In the genomic region with DNA sequence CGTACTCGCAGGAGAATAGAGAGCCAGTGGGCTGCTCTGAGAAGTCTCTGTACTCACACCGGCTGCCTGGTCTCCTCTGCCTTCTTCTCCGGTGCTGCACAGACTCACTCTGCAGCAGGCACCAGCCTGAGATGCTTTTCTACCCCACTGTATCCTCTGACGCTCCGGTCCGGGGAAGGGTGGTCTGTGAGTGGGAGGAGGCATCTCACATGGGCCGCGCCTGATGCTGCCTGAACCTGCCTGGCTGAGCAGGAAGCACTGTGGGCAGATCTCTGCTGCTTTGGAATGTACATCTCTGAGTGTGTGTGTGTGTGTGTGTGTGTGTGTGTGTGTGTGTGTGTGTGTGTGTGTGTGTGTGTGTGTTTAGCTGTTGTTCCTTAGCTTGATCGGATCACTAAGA, we compare ENCODE assay signal across 12 mouse cellular contexts. TPM values are rescaled to one million over a fixed set of nuclear protein-coding genes. Genes with fewer than 3 reads are reported as not detected.
A peak's percentile ranks its signal among the peaks of the same experiment; 100 is the strongest.
DNase-seq lines count a peak whose midpoint lies in the region; ATAC-seq and TF ChIP-seq lines count a peak whose summit lies in the region.
"Had no signal": no experiment of that assay in that cellular context is flagged by ENCODE, and none has a peak within 500 bp of the region (broad histone marks: within the 10 kb centered on the region; RNA-seq: fewer than 3 reads in every experiment).

Gene Upk1b, minus strand, starts transcription at position 238 of the 400 bp plus-strand sequence.

- no peak within 1 kb of the TSS for H3K4me3 ChIP-seq in layer of hippocampus, adult 2 months
- no peak within 1 kb of the TSS for H3K4me3 ChIP-seq in intestine, postnatal 0 days (ENCODE audit: low read depth, low read length)
- no peak within 1 kb of the TSS for H3K4me3 ChIP-seq in stomach, postnatal 0 days (ENCODE audit: low read depth, low read length)
- H3K4me3 ChIP-seq in hindbrain, embryonic 14.5 days (replicated peaks; ENCODE audit: low read length), result no peak within 1 kb of the TSS
- H3K4me3 ChIP-seq: hindbrain, embryonic 15.5 days had no signal

- no peaks in the 10 kb centered on the region for H3K4me1 ChIP-seq in intestine, postnatal 0 days (replicated peaks; ENCODE audit: control insufficient read depth, insufficient read depth, low read length)
- no peaks in the 10 kb centered on the region for H3K4me1 ChIP-seq in stomach, postnatal 0 days (replicated peaks; ENCODE audit: control insufficient read depth, insufficient read depth)
- no peaks in the 10 kb centered on the region for H3K4me1 ChIP-seq in hindbrain, embryonic 14.5 days (replicated peaks; ENCODE audit: control insufficient read depth, insufficient read depth, low read length)
- H3K4me1 ChIP-seq: hindbrain, embryonic 15.5 days had no signal

- H3K9ac ChIP-seq in intestine, postnatal 0 days (ENCODE audit: low read depth, low read length), result no peak within 1 kb of the TSS
- H3K9ac ChIP-seq in stomach, postnatal 0 days (ENCODE audit: low read length), result no peak within 1 kb of the TSS
- H3K9ac ChIP-seq in hindbrain, embryonic 14.5 days, result no peak within 1 kb of the TSS
- H3K9ac ChIP-seq: hindbrain, embryonic 15.5 days; liver, embryonic 14.5 days had no signal

- TF ChIP-seq CTCF in layer of hippocampus, adult 2 months (conservative IDR thresholded peaks at IDR 0.05), result no peak
- TF ChIP-seq CTCF in intestine, postnatal 0 days (IDR thresholded peaks at IDR 0.05; ENCODE audit: low read depth), result no peak
- no peak for TF ChIP-seq CTCF in stomach, postnatal 0 days (IDR thresholded peaks at IDR 0.05; ENCODE audit: low read depth)

- intact Hi-C loops in left cerebral cortex, postnatal 36 days (cut with DNase I), result no loop called here

- peak; percentile 13 for DNase-seq in layer of hippocampus, adult 9-11 months
- DNase-seq in layer of hippocampus, adult 2 months (ENCODE audit: low spot score in 2 of 2), result no peak
- peak; percentile 56 for DNase-seq in embryo, embryonic 11 days
- peak; percentile 50 for DNase-seq in stomach, postnatal 0 days (ENCODE audit: low spot score)
- no peak for DNase-seq in hindbrain, embryonic 14.5 days (ENCODE audit: low spot score)
- no peak for DNase-seq in ovary, postnatal 14 days (ENCODE audit: low spot score)
- DNase-seq in left cerebral cortex, postnatal 36 days (ENCODE audit: low spot score in 2 of 2), result no peak

- ATAC-seq in intestine, postnatal 0 days, result no peak
- peak; percentile 83 for ATAC-seq in stomach, postnatal 0 days (ENCODE audit: low FRiP score, low TSS enrichment)
- no peak for ATAC-seq in hindbrain, embryonic 14.5 days (ENCODE audit: low FRiP score)
- ATAC-seq: Patski had no signal

- no peaks in the 10 kb centered on the region for H3K36me3 ChIP-seq in intestine, postnatal 0 days (ENCODE audit: control insufficient read depth, insufficient read depth)
- H3K36me3 ChIP-seq in stomach, postnatal 0 days (ENCODE audit: control insufficient read depth, insufficient read depth, low read length), result no peaks in the 10 kb centered on the region
- no peaks in the 10 kb centered on the region for H3K36me3 ChIP-seq in hindbrain, embryonic 14.5 days (replicated peaks; ENCODE audit: control insufficient read depth, insufficient read depth)
- H3K36me3 ChIP-seq: hindbrain, embryonic 15.5 days had no signal

- no peaks in the 10 kb centered on the region for H3K27me3 ChIP-seq in intestine, postnatal 0 days (replicated peaks; ENCODE audit: control insufficient read depth, insufficient read depth, low read length)
- H3K27me3 ChIP-seq in stomach, postnatal 0 days (ENCODE audit: control insufficient read depth, insufficient read depth, low read length), result no peaks in the 10 kb centered on the region
- H3K27me3 ChIP-seq in hindbrain, embryonic 14.5 days (ENCODE audit: control insufficient read depth, insufficient read depth, low read length), result no peaks in the 10 kb centered on the region
- H3K27me3 ChIP-seq: hindbrain, embryonic 15.5 days had no signal

- no peak within 1 kb of the TSS for H3K27ac ChIP-seq in layer of hippocampus, adult 2 months
- H3K27ac ChIP-seq in intestine, postnatal 0 days (ENCODE audit: low read depth, low read length), result no peak within 1 kb of the TSS
- H3K27ac ChIP-seq in stomach, postnatal 0 days (replicated peaks), result no peak within 1 kb of the TSS
- H3K27ac ChIP-seq in hindbrain, embryonic 14.5 days, result no peak within 1 kb of the TSS
- H3K27ac ChIP-seq: hindbrain, embryonic 15.5 days; liver, embryonic 14.5 days had no signal

- no peak within 1 kb of the TSS for H3K4me2 ChIP-seq in intestine, postnatal 0 days (replicated peaks; ENCODE audit: low read depth)
- H3K4me2 ChIP-seq in stomach, postnatal 0 days (replicated peaks; ENCODE audit: low read depth), result no peak within 1 kb of the TSS
- H3K4me2 ChIP-seq in hindbrain, embryonic 14.5 days (replicated peaks), result no peak within 1 kb of the TSS
- H3K4me2 ChIP-seq: hindbrain, embryonic 15.5 days had no signal

- H3K9me3 ChIP-seq in intestine, postnatal 0 days (ENCODE audit: control insufficient read depth), result no peaks in the 10 kb centered on the region
- no peaks in the 10 kb centered on the region for H3K9me3 ChIP-seq in stomach, postnatal 0 days (ENCODE audit: control insufficient read depth, low read length)
- no peaks in the 10 kb centered on the region for H3K9me3 ChIP-seq in hindbrain, embryonic 14.5 days (ENCODE audit: control insufficient read depth, low read length)
- H3K9me3 ChIP-seq: hindbrain, embryonic 15.5 days had no signal

- WGBS in intestine, postnatal 0 days, result 25% methylated on average over 10 of the region's 10 CpGs
- 23% methylated on average over 10 of the region's 10 CpGs for WGBS in stomach, postnatal 0 days
- 60% methylated on average over 10 of the region's 10 CpGs for WGBS in hindbrain, embryonic 14.5 days

- no peak for TF ChIP-seq EP300 in stomach, postnatal 0 days (optimal IDR thresholded peaks at IDR 0.05)

RNA-seq across cellular contexts. Expression of gene Upk1b, which starts in this region (rescaled TPM):
- total RNA-seq in layer of hippocampus, adult 2 months (2021), result 1 to 10 TPM; 1.6 to 1.7 TPM
- 12.3 and 12.7 TPM in 2 replicates for polyA plus RNA-seq in intestine, postnatal 0 days (2015; fragmentation: Nextera tagmentation; extraction: Ambion mirVana)
- 34.4 and 40.2 TPM in 2 replicates for polyA plus RNA-seq in stomach, postnatal 0 days (2015; fragmentation: Nextera tagmentation; extraction: Ambion mirVana)
- 0.16 and 0.18 TPM in 2 replicates for polyA plus RNA-seq in hindbrain, embryonic 14.5 days (2014; fragmentation: Nextera tagmentation; extraction: Ambion mirVana)
- total RNA-seq in left cerebral cortex, postnatal 36 days (2021), result 1 to 10 TPM in 1 of 2 experiments, under 1 TPM in 1; 0.86 to 1.7 TPM
- polyA plus RNA-seq: neural tube, embryonic 14.5 days; Patski had no signal

Comparison
In these comparisons a context has a peak if more than half of its experiments do, and no peak if none do; other contexts are left out.
1. RNA of gene Upk1b (polyA plus RNA-seq): 34.4 to 40.2 TPM in stomach, postnatal 0 days and 12.3 to 12.7 TPM in intestine, postnatal 0 days; 0.16 to 0.18 TPM in hindbrain, embryonic 14.5 days; every median in the first group is over 10 times any median in the second.
2. DNase-seq: peak in layer of hippocampus, adult 9-11 months (single experiment), embryo, embryonic 11 days (single experiment) and stomach, postnatal 0 days (single experiment); none in layer of hippocampus, adult 2 months (0 of 2), hindbrain, embryonic 14.5 days (single experiment), ovary, postnatal 14 days (single experiment) and left cerebral cortex, postnatal 36 days (0 of 2).